Mouse (Mus musculus): ENCODE data around the gene Sfxn5.

DNA sequence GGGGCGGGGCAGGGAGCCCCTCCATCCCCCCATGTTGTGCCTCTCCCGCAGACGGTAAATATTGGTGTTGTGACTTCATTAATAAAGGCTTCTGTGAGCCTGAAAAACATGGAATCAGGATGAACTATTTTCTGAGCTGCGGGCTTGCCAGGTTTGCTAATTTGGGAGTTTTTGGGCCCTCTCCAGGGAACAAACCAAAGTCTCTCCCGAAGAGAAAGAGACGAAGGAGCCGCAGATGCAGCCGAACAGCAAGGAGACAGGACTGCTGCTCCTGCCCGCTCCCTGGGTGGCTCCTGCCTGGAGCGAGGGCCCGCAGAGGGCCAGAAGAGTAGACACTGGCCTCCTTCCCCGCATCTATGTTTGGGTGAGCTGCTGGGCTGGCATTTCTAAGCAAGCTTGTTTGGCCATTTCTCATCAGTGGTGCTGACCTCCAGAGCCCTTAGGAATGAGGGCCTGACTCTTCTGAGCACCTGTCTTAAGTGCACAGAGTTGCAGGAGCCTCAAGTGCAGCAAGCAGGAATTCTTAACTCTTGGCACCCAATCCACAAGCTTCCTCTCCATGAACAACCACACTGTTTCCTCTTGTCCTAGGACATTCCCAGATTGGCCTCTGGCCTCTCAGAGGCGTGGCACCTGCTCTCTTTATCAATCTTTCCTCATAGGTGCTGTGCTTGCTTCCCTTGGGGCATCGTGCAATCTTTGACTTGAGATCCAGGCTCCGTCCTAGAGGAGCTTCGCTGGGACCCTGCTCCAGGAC, 126.9 kb downstream of the Sfxn5 start:
- no peak for TF ChIP-seq CTCF (IDR thresholded peaks at IDR 0.05; ENCODE audit: low read depth)
- no peak for TF ChIP-seq EP300 (IDR thresholded peaks at IDR 0.05; ENCODE audit: low read depth)

Measured in liver, embryonic 14.5 days (tissue).